Mouse (Mus musculus) ES-Bruce4 (cell line): ENCODE results near the gene Snx12. TPM values are rescaled to one million over a fixed set of nuclear protein-coding genes. Genes with fewer than 3 reads are reported as not detected.
A peak's percentile ranks its signal among the peaks of the same experiment; 100 is the strongest.

Experiments used
- H3K27ac ChIP-seq: 2 replicates; pipeline ENCODE4 v1.5.1; 2012; ENCODE audit warnings: low read length, inconsistent platforms; ENCODE audit not compliant: insufficient read depth
- H3K27me3 ChIP-seq: 2 replicates; pipeline ENCODE4 v1.6.1; 2012; ENCODE audit warnings: mild to moderate bottlenecking, low read length, inconsistent platforms; ENCODE audit not compliant: control insufficient read depth, poor library complexity, insufficient read depth, severe bottlenecking
- H3K36me3 ChIP-seq: 2 replicates; pipeline ENCODE4 v1.6.1; 2012; ENCODE audit warnings: inconsistent platforms, mild to moderate bottlenecking, low read length, moderate library complexity; ENCODE audit not compliant: control insufficient read depth, poor library complexity, insufficient read depth, severe bottlenecking
- H3K4me1 ChIP-seq: one replicate; pipeline ENCODE4 v1.8.1; 2011; ENCODE audit warnings: low read length; ENCODE audit not compliant: control insufficient read depth, insufficient read depth
- H3K4me3 ChIP-seq: 2 replicates; pipeline ENCODE4 v1.5.1; 2011; ENCODE audit warnings: low read depth, mild to moderate bottlenecking, low read length
- H3K9ac ChIP-seq: 2 replicates; pipeline ENCODE4 v1.6.1; 2012; ENCODE audit warnings: low read depth, mild to moderate bottlenecking, inconsistent platforms; ENCODE audit not compliant: poor library complexity, severe bottlenecking
- H3K9me3 ChIP-seq: replicated peaks from 2 replicates; pipeline ENCODE4 v1.6.1; 2012; ENCODE audit warnings: mild to moderate bottlenecking, low read length, inconsistent platforms; ENCODE audit not compliant: control insufficient read depth, poor library complexity, insufficient read depth, severe bottlenecking
- CTCF ChIP-seq: IDR thresholded peaks from one replicate; pipeline ENCODE4 v1.8.1; 2011; ENCODE audit warnings: low read depth, low read length
- EP300 ChIP-seq: IDR thresholded peaks from 2 replicates; pipeline ENCODE4 v1.6.1; 2011; ENCODE audit warnings: low read depth, low read length; ENCODE audit not compliant: insufficient read depth
- POLR2A ChIP-seq: IDR thresholded peaks from one replicate; pipeline ENCODE4 v1.8.1; 2011; ENCODE audit warnings: low read length; ENCODE audit not compliant: insufficient read depth
- polyA plus RNA-seq: library from polyadenylated mRNA; stranded (reverse); fragments of >200 nt; gene quantifications from 2 replicates; pipeline ENCODE4 v1.2.4, GENCODE M21; 2011; ENCODE audit warnings: low read depth; ENCODE audit not compliant: missing spikeins, insufficient read depth, insufficient read length

Snx12 gene
- polyA plus RNA-seq, 1 experiment: 49.9 TPM

DNA sequence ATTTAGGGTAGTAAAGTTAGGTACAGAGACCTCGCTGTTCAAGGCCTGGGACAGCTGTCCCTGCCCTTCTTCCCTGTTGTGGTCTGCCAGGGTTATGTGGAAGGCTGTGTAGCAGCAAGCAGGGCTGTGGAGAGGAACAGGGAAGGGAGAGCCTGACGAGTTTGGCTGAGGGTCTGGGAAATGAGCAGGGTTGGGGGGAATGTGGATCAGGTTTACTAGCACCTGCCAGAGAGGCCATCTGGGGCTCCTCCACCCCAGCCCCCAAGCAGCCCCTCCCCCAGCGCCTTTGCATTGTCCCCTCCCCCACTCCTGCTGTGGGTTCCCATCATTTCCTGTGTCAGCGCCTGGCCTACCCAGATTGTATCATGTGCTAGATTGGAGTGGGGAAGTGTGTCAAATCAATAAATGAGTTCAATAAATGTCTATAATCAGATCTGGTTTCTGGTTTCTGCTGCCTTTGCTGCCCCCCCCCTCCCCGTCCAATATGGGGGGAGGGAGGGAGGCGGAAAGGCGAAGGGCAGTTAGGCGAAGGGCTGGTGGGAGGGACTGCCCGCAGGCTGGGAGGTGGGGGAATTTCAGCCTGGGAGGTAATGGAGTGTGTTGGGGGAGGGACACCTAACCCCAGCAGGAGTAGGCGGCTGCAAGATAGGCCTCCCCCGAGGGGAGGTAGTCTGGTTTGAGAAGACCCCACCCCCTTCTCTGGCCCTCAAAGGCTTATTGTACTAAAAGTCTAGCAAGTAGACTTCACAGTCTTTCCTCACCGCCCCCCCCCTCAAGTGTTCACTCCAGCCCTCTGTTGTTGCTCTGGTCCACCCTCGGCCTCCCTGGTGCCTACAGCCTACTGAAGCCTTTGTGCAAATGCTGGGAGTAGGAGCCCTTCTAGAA is 38.3 kb upstream of the Snx12 start:
- Histone ChIP-seq H3K27ac (peak overlapping the region; percentile 90), H3K36me3 (no peaks in the 10 kb centered on the region), H3K4me1 (peaks cover 3% of the 10 kb centered on the region), H3K9ac (peak overlapping the region; percentile 12), H3K4me3 (peak overlapping the region; percentile 9; the same call in 1 of the 2 replicates), H3K9me3 (no peaks in the 10 kb centered on the region), H3K27me3 (no peaks in the 10 kb centered on the region)
- TF ChIP-seq POLR2A: no peak

DNA sequence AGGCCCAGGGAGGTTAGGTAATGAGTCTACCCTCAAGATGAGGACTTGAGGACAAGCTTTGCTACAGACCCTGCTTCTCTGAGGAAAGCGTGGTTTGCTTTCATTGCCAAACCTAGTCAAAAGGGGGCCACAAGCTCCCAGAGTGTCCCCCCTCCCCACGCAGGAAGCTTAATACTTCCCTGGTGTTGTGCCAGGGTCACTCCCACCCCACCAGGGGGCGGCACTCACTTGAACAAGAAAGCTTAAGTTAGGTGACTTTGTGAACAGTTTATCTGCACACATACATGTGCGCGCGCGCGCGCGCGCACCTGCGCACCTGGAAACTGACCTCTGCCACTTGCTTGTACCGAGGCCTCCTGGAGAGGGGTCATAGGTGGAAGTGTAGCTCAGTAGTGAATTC is 34.2 kb upstream of the Snx12 start:
- Histone ChIP-seq H3K4me1 (no peaks in the 10 kb centered on the region), H3K9ac (peak overlapping the region; percentile 75), H3K9me3 (no peaks in the 10 kb centered on the region), H3K27me3 (no peaks in the 10 kb centered on the region), H3K27ac (no peak overlapping the region), H3K36me3 (no peaks in the 10 kb centered on the region), H3K4me3 (peak overlapping the region; percentile 43)
- TF ChIP-seq CTCF (no peak), EP300 (no peak), POLR2A (no peak)

DNA sequence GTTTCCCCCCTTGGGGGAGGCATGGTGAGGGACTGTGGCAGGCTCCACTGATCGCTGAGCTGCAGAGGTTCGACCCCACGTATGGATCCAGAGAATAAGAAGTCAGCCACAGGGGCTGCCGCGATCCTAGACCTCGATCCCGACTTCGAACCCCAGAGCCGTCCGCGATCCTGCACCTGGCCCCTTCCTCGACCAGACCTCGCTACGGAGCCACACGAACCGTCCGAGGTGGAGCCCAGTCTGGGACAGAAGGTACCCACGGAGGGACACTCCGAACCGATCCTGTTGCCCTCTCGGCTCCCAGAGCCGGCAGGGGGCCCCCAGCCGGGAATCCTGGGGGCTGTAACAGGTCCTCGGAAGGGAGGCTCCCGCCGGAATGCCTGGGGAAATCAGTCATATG is 32.4 kb upstream of the Snx12 start:
- Histone ChIP-seq H3K27me3 (no peaks in the 10 kb centered on the region), H3K9me3 (no peaks in the 10 kb centered on the region), H3K36me3 (no peaks in the 10 kb centered on the region), H3K27ac (peak overlapping the region; percentile 26), H3K9ac (peak overlapping the region; percentile 48), H3K4me1 (no peaks in the 10 kb centered on the region), H3K4me3 (peak overlapping the region; percentile 73)
- TF ChIP-seq EP300 (no peak), POLR2A (no peak), CTCF (no peak)

DNA sequence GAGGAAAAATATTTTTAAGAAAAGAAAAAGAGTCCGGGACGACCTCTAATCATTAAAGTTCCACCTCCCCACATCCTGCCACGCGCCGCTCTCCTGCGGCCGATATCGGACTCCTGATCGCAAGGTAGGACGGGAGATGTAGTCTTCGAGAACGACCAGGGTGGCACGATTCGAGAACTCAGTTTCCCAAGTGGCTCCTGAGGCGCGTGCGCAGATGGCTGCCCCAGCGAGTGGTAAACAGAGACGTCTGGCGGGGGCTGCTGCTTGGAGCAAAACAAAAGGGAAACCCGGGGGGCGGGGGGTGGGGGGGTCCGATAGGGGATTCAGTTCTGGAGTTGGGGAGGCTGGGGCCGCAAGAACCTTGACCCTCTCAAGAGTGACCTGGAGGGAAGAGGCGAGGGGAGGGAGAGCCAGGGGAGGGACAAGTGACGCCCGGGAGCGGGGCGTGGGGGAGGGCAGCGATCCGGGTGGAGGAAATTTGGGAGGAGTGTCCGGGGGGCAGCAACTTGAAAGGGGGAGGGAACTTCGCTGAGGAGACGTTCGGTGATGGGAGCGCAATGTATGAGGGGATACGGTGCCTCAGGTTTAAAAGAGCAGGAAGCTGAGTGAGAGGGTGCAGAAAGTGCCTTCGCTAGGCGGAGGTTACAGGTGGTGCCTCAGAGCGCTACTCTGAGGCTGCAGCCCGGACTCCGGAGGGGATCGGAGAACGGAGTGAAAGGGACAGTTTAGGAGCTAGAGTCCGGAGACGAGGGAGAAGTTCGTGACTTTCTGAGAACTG is 31.8 kb upstream of the Snx12 start, which contains the start of gene Foxo4:
Gene Foxo4, plus strand, starts transcription at position 577 of the 778 bp plus-strand sequence.
- H3K36me3 ChIP-seq: no peaks in the 10 kb centered on the region
- no peaks in the 10 kb centered on the region for H3K4me1 ChIP-seq
- H3K9ac ChIP-seq: peak within 1 kb of the TSS; percentile 48
- no peaks in the 10 kb centered on the region for H3K27me3 ChIP-seq
- TF ChIP-seq EP300: no peak
- TF ChIP-seq POLR2A: no peak
- TF ChIP-seq CTCF: no peak
- H3K4me3 ChIP-seq: peak within 1 kb of the TSS; percentile 73
- H3K27ac ChIP-seq: peak within 1 kb of the TSS; percentile 26
- no peaks in the 10 kb centered on the region for H3K9me3 ChIP-seq

DNA sequence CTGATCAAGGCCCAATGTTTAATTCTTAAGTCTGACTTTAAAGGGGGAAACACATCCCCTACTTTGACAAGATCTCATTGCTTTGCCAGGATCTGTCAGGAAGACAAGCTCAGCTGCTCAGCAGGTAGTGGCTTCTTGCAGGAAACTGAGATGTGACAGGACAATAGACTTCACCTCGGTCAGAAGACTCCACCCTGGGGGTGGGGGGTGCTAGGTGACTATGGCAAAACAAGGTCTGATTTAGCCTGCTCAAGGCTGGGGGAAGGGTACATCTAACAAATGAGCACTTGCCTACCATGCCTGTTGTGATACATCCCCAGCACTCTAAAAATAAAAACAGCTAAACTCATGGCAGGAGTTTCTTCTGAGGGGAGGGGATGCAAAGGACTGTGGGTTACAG is 22.6 kb upstream of the Snx12 start:
- TF ChIP-seq EP300 (0 out of 2 replicates have a peak, but pooled peaks have one; percentile 35), CTCF (no peak)

DNA sequence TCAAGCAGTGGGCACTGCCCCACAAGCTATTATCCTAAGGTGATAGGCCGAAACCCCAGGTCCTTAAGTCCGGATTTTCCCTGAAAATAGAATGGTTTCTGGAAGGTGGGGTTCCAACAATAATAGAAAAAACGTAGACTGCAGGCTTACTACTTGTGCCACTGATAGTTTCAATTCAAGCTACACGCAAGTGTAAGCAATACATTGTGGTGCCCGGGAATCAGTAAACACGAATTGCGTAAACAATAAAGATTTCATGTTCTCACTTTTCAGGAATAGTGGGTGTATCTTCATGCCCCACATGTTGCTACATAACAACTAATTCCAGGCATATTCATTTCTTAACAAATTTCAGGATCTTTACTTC is 416 bp upstream of the Snx12 start:
- Histone ChIP-seq H3K4me3 (peak overlapping the region; percentile 54), H3K36me3 (no peaks in the 10 kb centered on the region), H3K9me3 (no peaks in the 10 kb centered on the region), H3K27ac (peak overlapping the region; percentile 45; the same call in 1 of the 2 replicates), H3K4me1 (no peaks in the 10 kb centered on the region), H3K27me3 (no peaks in the 10 kb centered on the region), H3K9ac (no peak overlapping the region)
- no peak for TF ChIP-seq CTCF
- no peak for TF ChIP-seq POLR2A
- no peak for TF ChIP-seq EP300

More for the DNA sequence above, 22.6 kb upstream of the Snx12 start:
- Histone ChIP-seq H3K9ac (no peak overlapping the region), H3K4me3 (no peak overlapping the region), H3K27me3 (no peaks in the 10 kb centered on the region), H3K36me3 (no peaks in the 10 kb centered on the region), H3K4me1 (peaks cover 2% of the 10 kb centered on the region), H3K9me3 (no peaks in the 10 kb centered on the region), H3K27ac (peak overlapping the region; percentile 48; the same call in 1 of the 2 replicates)
